Mouse (Mus musculus) thymus, adult 2 months (tissue): ENCODE data around the gene Gm7579. TPM values are rescaled to one million over a fixed set of nuclear protein-coding genes. Genes with fewer than 3 reads are reported as not detected.
"Not testable (repeated sequence)": the region's sequence is repeated elsewhere in the genome, so short reads cannot be mapped to it uniquely, and the experiment has no call there.

Source experiments
- DNase-seq: peaks from one replicate; pipeline ENCODE4 v3.0.0; 2021
- H3K27ac ChIP-seq: fragments of 200-500 bp; 2 replicates; pipeline ENCODE4 v1.5.1; 2012; ENCODE audit warnings: low read length, control low read depth; ENCODE audit not compliant: control insufficient read depth, insufficient read depth
- H3K27me3 ChIP-seq: fragments of 200-500 bp; 2 replicates; pipeline ENCODE4 v1.6.1; 2012; ENCODE audit warnings: mild to moderate bottlenecking, low read length, moderate library complexity, mixed read lengths; ENCODE audit not compliant: control insufficient read depth, insufficient read depth
- H3K36me3 ChIP-seq: fragments of 200-500 bp; 2 replicates; pipeline ENCODE4 v1.6.1; 2012; ENCODE audit warnings: mild to moderate bottlenecking, low read length, moderate library complexity; ENCODE audit not compliant: control insufficient read depth, insufficient read depth
- H3K4me1 ChIP-seq: fragments of 200-500 bp; replicated peaks from 2 replicates; pipeline ENCODE4 v1.6.1; 2012; ENCODE audit warnings: low read length; ENCODE audit not compliant: control insufficient read depth, insufficient read depth
- H3K4me3 ChIP-seq: fragments of 200-500 bp; 2 replicates; pipeline ENCODE4 v1.5.1; 2012; ENCODE audit warnings: mild to moderate bottlenecking, low read length, control low read depth, moderate library complexity; ENCODE audit not compliant: control insufficient read depth, insufficient read depth
- CTCF ChIP-seq: fragments of 200-500 bp; IDR thresholded peaks from 2 replicates; pipeline ENCODE4 v1.5.1; 2012; ENCODE audit warnings: mild to moderate bottlenecking, control low read depth, low read length, moderate library complexity, borderline replicate concordance; ENCODE audit not compliant: control insufficient read depth, poor library complexity, insufficient read depth; ENCODE audit errors: extremely low read depth
- POLR2A ChIP-seq: fragments of 200-500 bp; IDR thresholded peaks from 2 replicates; pipeline ENCODE4 v1.6.1; 2012; ENCODE audit warnings: mild to moderate bottlenecking, low read length, control low read depth, moderate library complexity; ENCODE audit not compliant: control insufficient read depth, poor library complexity, insufficient read depth; ENCODE audit errors: extremely low read depth
- WGBS: fragments of 180-500 bp; shearing (Covaris S2); methylation state at CpG from one replicate; pipeline ENCODE4 v1.1.7; 2018; 5-methylcytosine and 5-hydroxymethylcytosine counted together
- polyA plus RNA-seq: library from polyadenylated mRNA; depleted of rRNA; stranded (reverse); fragments of >200 nt; gene quantifications from 2 replicates; pipeline ENCODE4 v1.2.3, GENCODE M21; 2012; rRNA removed

Gm7579 gene
- polyA plus RNA-seq, 1 experiment, result not detected

DNA sequence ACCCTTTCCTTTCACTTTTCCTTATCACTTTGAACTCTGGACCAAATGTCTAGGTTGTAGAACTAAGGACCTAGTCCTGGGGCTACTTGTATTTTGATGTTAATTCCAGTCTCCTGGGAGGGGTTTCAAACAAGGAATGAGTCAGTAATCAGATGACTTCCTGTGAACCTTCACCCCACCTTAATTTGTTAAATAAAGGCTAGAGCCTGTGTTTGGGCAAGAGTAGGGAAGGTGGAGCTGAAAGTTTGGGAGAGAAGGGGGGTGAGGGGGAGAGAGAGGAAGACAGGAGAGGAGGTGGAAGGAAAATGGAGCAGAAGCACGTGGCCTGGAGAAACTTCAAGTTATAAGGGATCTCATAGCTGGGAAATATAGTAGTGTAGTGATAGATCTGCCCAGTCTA, 19.9 kb downstream of the Gm7579 start:
- H3K4me1 ChIP-seq, result no peaks in the 10 kb centered on the region
- TF ChIP-seq POLR2A (no peak), CTCF (no peak)
- DNase-seq, result no peak
- H3K27ac ChIP-seq, result no peak overlapping the region
- no peaks in the 10 kb centered on the region for H3K36me3 ChIP-seq
- no peak overlapping the region for H3K4me3 ChIP-seq
- 72% methylated on average over 1 of the region's 1 CpGs for WGBS
- no peaks in the 10 kb centered on the region for H3K27me3 ChIP-seq

DNA sequence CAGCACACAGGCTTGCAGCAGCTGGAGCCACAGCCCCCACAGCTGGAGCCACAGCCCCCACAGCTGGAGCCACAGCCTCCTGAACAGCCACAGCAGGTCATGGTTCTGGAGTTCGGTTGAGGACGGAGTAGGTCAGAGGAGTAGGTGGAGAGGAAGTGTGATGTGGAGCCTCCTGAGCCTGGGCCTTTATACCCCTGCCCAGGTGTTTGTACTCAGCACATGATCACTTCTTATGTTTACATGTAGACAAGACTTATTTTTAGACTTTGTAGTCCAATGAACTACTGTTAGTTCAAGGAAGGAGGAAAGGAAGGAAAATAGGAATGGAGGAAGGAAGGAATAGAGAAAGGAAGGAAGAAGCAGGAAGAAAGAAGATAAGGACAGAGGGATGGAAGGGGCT, 29.3 kb downstream of the Gm7579 start, which contains the start of gene Gm40460:
Gene Gm40460 (minus strand): TSS at position 101 of the 400 bp plus-strand sequence.
- 51% methylated on average over 2 of the region's 2 CpGs for WGBS
- Histone ChIP-seq H3K4me1 (no peaks in the 10 kb centered on the region), H3K4me3 (no peak within 1 kb of the TSS), H3K27ac (no peak within 1 kb of the TSS), H3K36me3 (no peaks in the 10 kb centered on the region), H3K27me3 (no peaks in the 10 kb centered on the region)
- TF ChIP-seq CTCF (no peak), POLR2A (no peak)
- DNase-seq, result no peak

DNA sequence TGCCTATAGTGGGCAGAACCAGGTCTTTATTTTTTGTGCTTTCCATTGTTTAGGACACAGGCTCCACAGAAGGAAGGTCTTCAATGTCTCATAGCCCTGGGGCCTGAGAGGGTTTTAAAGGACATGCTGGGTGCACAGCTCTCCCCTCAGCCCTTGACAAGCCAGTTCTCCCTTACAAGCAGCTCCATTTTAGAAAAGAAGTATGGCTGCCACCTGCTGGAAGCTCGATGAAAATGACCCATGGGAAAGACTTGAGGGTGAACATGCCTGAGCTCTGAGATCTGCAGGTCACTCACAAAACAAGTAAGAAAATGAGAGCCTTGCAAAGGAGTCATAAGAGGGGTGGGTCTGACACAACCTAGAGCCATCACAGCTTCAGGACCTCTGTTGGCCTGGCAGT, 38.2 kb downstream of the Gm7579 start:
- H3K4me1 ChIP-seq, result no peaks in the 10 kb centered on the region
- no peaks in the 10 kb centered on the region for H3K27me3 ChIP-seq
- TF ChIP-seq POLR2A (no peak), CTCF (no peak)
- H3K4me3 ChIP-seq, result no peak overlapping the region
- WGBS, result 3% methylated on average over 1 of the region's 1 CpGs
- H3K36me3 ChIP-seq, result no peaks in the 10 kb centered on the region
- DNase-seq, result peak; percentile 10
- no peak overlapping the region for H3K27ac ChIP-seq

DNA sequence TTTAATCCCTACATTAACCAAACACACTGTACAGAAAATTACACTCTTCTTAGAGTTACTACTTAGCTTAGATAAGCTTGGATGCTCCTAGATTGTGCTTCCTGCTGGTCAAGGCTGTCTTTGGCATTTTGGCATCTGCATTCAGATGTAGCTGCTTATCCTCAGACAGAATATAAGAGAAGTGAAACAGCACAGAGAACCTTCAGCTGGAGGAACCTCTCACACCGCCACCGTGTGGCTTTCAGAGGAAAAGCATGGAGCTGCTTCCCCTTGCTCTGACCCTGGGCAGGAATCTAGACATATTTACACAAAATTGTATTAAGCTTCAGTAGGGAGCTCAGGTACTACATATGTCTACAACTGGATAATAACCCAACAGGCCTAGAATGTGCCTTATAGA, 43.9 kb downstream of the Gm7579 start:
- WGBS, result 0% methylated on average over 2 of the region's 2 CpGs

DNA sequence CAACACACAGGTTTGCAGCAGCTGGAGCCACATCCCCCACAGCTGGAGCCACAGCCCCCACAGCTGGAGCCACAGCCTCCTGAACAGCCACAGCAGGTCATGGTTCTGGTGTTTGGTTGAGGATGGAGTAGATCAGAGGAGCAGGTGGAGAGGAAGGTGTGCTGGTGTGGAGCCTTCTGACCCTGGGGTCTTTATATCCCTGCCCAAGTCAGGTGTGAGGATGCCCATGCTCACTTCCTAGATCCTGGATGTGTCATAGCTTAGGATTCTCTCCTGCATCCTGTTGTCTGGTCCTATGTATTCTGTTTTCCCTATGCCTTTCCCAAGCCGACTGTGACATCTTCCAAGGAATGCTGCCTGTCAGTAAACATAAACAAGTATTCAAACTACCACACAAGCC, 46.6 kb downstream of the Gm7579 start, which contains the start of gene Gm2431:
Gene Gm2431 (minus strand): TSS at position 101 of the 400 bp plus-strand sequence.
- H3K36me3 ChIP-seq, H3K27ac ChIP-seq, H3K4me1 ChIP-seq, H3K27me3 ChIP-seq, DNase-seq, H3K4me3 ChIP-seq: not testable (repeated sequence)
- 42% methylated on average over 1 of the region's 1 CpGs for WGBS

More for the DNA sequence above, 43.9 kb downstream of the Gm7579 start:
- Histone ChIP-seq H3K36me3 (no peaks in the 10 kb centered on the region), H3K27me3 (no peaks in the 10 kb centered on the region), H3K4me1 (no peaks in the 10 kb centered on the region), H3K27ac (no peak overlapping the region), H3K4me3 (no peak overlapping the region)
- peak; percentile 27 for DNase-seq
- no peak for TF ChIP-seq POLR2A
- TF ChIP-seq CTCF, result no peak

Other genes with a start within 250 kb of the Gm7579 start
- 62.6 and 73.5 TPM in 2 replicates for gene Mob2, start 150.8 kb upstream of the Gm7579 start, polyA plus RNA-seq
- 0.98 and 4.0 TPM in 2 replicates for gene Dusp8, start 116.0 kb upstream of the Gm7579 start, polyA plus RNA-seq
- gene Gm45618, start 91.1 kb upstream of the Gm7579 start, polyA plus RNA-seq, result not detected in 2 replicates
- gene Gm39115, start 75.8 kb upstream of the Gm7579 start, polyA plus RNA-seq, result not detected in 2 replicates
- gene Gm45337, start 67.3 kb upstream of the Gm7579 start, polyA plus RNA-seq, result not detected in 2 replicates
- not detected in 2 replicates for gene Gm29735, start 54.7 kb upstream of the Gm7579 start, polyA plus RNA-seq
- gene Gm4553, start 46.1 kb upstream of the Gm7579 start, polyA plus RNA-seq, result not detected in 2 replicates
- not detected in 2 replicates for gene Krtap5-2, start 35.9 kb upstream of the Gm7579 start, polyA plus RNA-seq
- not detected in 2 replicates for gene Gm10153, start 21.5 kb upstream of the Gm7579 start, polyA plus RNA-seq
- not detected in 2 replicates for gene Krtap5-3, start 10.5 kb upstream of the Gm7579 start, polyA plus RNA-seq
- gene Krtap5-5, start 18.1 kb downstream of the Gm7579 start, polyA plus RNA-seq, result not detected in 2 replicates
- gene Gm40460, start 29.2 kb downstream of the Gm7579 start, polyA plus RNA-seq, result 0.19 TPM in 1 of 2 replicates, not detected in the other
- not detected in 2 replicates for gene Gm2431, start 46.5 kb downstream of the Gm7579 start, polyA plus RNA-seq
- gene Gm4559, start 62.5 kb downstream of the Gm7579 start, polyA plus RNA-seq, result not detected in 2 replicates
- gene Krtap5-1, start 85.3 kb downstream of the Gm7579 start, polyA plus RNA-seq, result not detected in 2 replicates
- gene Krtap5-4, start 91.7 kb downstream of the Gm7579 start, polyA plus RNA-seq, result not detected in 2 replicates
- gene Ifitm10, start 161.9 kb downstream of the Gm7579 start, polyA plus RNA-seq, result 10.8 and 14.8 TPM in 2 replicates
- 0.23 and 0.31 TPM in 2 replicates for gene Gm49369, start 170.8 kb downstream of the Gm7579 start, polyA plus RNA-seq
- 762 and 992 TPM in 2 replicates for gene Ctsd, start 176.2 kb downstream of the Gm7579 start, polyA plus RNA-seq
- gene Syt8, start 223.0 kb downstream of the Gm7579 start, polyA plus RNA-seq, result 2.2 and 5.2 TPM in 2 replicates
- 3.2 and 4.3 TPM in 2 replicates for gene Tnni2, start 229.9 kb downstream of the Gm7579 start, polyA plus RNA-seq
- 507 and 626 TPM in 2 replicates for gene Lsp1, start 248.9 kb downstream of the Gm7579 start, polyA plus RNA-seq